Mouse (Mus musculus) limb, embryonic 14.5 days (tissue): ENCODE results near the gene Plekha7. TPM values are rescaled to one million over a fixed set of nuclear protein-coding genes. Genes with fewer than 3 reads are reported as not detected.

Experiments
- ATAC-seq: fragments of 200-750 bp; cut with Nextera tagmentation; 2 replicates; pipeline ENCODE4 v1.8.0; 2017; ENCODE audit warnings: low read depth, moderate number of reproducible peaks, moderate TSS enrichment; ENCODE audit not compliant: low FRiP score
- DNase-seq: peaks from one replicate; pipeline ENCODE4 v3.0.0-alpha.2; 2015; ENCODE audit warnings: low spot score
- H3K27ac ChIP-seq: fragments of 300-500 bp; sonication (generic); replicated peaks from 2 replicates; pipeline ENCODE4 v1.5.1; 2014; ENCODE audit warnings: low read depth, mild to moderate bottlenecking, low read length, moderate library complexity, mixed read lengths
- H3K27me3 ChIP-seq: fragments of 300-500 bp; sonication (generic); 2 replicates; pipeline ENCODE4 v1.6.1; 2014; ENCODE audit warnings: low read length, mixed read lengths; ENCODE audit not compliant: control insufficient read depth, insufficient read depth
- H3K36me3 ChIP-seq: fragments of 300-500 bp; sonication (generic); 2 replicates; pipeline ENCODE4 v1.6.1; 2014; ENCODE audit warnings: mild to moderate bottlenecking, low read length, moderate library complexity, mixed read lengths; ENCODE audit not compliant: control insufficient read depth, insufficient read depth
- H3K4me1 ChIP-seq: fragments of 300-500 bp; sonication (generic); 2 replicates; pipeline ENCODE4 v1.6.1; 2014; ENCODE audit warnings: antibody characterized with exemption, low read length, mixed read lengths; ENCODE audit not compliant: control insufficient read depth, insufficient read depth
- H3K4me2 ChIP-seq: fragments of 300-500 bp; sonication (generic); replicated peaks from 2 replicates; pipeline ENCODE4 v1.6.1; 2014; ENCODE audit warnings: low read depth, mild to moderate bottlenecking, low read length, moderate library complexity; ENCODE audit not compliant: severe bottlenecking
- H3K4me3 ChIP-seq: fragments of 300-500 bp; sonication (generic); replicated peaks from 2 replicates; pipeline ENCODE4 v1.5.1; 2014; ENCODE audit warnings: low read length
- H3K9ac ChIP-seq: fragments of 300-500 bp; sonication (generic); 2 replicates; pipeline ENCODE4 v1.6.1; 2014; ENCODE audit warnings: mild to moderate bottlenecking, low read depth, low read length, moderate library complexity; ENCODE audit not compliant: severe bottlenecking
- H3K9me3 ChIP-seq: fragments of 300-500 bp; sonication (generic); 2 replicates; pipeline ENCODE4 v1.6.1; 2016; ENCODE audit warnings: low read length; ENCODE audit not compliant: control insufficient read depth
- POLR2A ChIP-seq: fragments of 200-500 bp; IDR thresholded peaks from 2 replicates; pipeline ENCODE4 v1.8.0; 2012; ENCODE audit warnings: inconsistent platforms, mild to moderate bottlenecking, moderate library complexity, borderline replicate concordance; ENCODE audit not compliant: insufficient read depth, insufficient read length; ENCODE audit errors: extremely low read depth
- WGBS: fragments of 180-500 bp; shearing (Covaris S2); extraction: QIAGEN DNeasy Blood & Tissue Kit; methylation state at CpG from one replicate; pipeline ENCODE4 v1.1.7; 2014; 5-methylcytosine and 5-hydroxymethylcytosine counted together
- polyA plus RNA-seq, 2 experiments: library from polyadenylated mRNA; depleted of rRNA in 1 of 2; stranded (reverse) in 1 of 2; unstranded in 1 of 2; fragments of >200 nt; fragmentation: Nextera tagmentation in 1 of 2; extraction: Ambion mirVana in 1 of 2; gene quantifications; 2 replicates each; pipeline versions ENCODE4 v1.2.1 to v1.2.3; 2012 to 2014

The Plekha7 gene
- polyA plus RNA-seq, 2 experiments, result 9.9 to 14.3 TPM

DNA sequence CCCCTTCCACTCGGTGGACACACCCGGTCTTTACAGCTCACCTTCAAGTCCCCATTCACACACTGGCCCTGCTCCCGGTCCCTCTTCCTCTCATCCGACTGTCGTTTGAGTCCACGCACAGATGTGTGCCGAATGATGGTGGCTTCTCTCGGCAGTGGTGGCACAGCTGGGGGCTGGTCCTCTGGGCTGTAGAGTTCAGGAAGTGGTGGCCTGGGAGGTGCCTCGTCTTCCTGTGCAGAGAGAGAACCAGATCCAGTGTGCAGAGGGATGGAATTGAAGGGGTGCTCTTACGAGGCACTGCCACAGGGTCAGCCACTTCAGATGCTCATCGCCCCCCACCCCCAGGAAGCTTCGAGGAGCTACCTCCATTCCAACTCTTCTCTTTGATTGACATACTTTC, 171.0 kb downstream of the Plekha7 start:
- H3K36me3 ChIP-seq, result no peaks in the 10 kb centered on the region

GRCm38 (mm10) chr7:116134413-116135292, 173.5 kb downstream of the Plekha7 start:
- WGBS, result 79% methylated on average over 31 of the region's 31 CpGs

More for the DNA sequence above, 171.0 kb downstream of the Plekha7 start:
- WGBS, result 82% methylated on average over 12 of the region's 12 CpGs
- Histone ChIP-seq H3K9ac (no peak overlapping the region), H3K4me3 (no peak overlapping the region), H3K4me1 (no peaks in the 10 kb centered on the region), H3K4me2 (no peak overlapping the region), H3K27ac (no peak overlapping the region), H3K27me3 (no peaks in the 10 kb centered on the region), H3K9me3 (no peaks in the 10 kb centered on the region)
- no peak for TF ChIP-seq POLR2A
- DNase-seq (no peak), ATAC-seq (no peak)

GRCm38 (mm10) chr7:116132078-116132477, 176.1 kb downstream of the Plekha7 start:
- no peak overlapping the region for H3K27ac ChIP-seq

More at GRCm38 (mm10) chr7:116134413-116135292, 173.5 kb downstream of the Plekha7 start:
- Histone ChIP-seq H3K4me2 (no peak overlapping the region), H3K9me3 (no peaks in the 10 kb centered on the region), H3K27ac (no peak overlapping the region), H3K4me3 (no peak overlapping the region), H3K36me3 (no peaks in the 10 kb centered on the region), H3K27me3 (no peaks in the 10 kb centered on the region), H3K9ac (no peak overlapping the region), H3K4me1 (no peaks in the 10 kb centered on the region)
- TF ChIP-seq POLR2A, result no peak
- ATAC-seq (no peak), DNase-seq (no peak)

DNA sequence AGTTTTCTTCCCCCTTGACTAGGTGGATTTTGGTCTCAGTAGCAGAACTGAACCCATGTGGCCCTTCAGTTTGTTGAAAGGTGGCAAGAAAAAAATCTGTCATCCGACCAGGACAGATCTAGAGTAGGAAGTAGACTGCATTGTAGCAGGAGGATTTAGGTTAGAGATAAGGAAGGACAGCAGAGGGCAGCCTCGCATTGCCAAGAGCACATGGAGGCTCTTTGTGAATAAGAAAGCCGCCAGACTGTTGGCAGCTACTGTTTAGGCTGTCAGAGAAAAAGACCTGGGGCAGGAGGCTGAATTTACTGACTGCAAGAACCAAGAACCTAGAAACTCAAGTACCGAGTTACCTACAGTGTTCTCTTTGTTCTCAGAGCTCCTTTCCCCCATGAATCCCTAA, 176.8 kb downstream of the Plekha7 start:
- no peaks in the 10 kb centered on the region for H3K27me3 ChIP-seq
- peak; percentile 8 for DNase-seq
- no peak overlapping the region for H3K4me2 ChIP-seq
- ATAC-seq, result no peak
- H3K9ac ChIP-seq, result no peak overlapping the region
- H3K27ac ChIP-seq, result no peak overlapping the region
- no peaks in the 10 kb centered on the region for H3K36me3 ChIP-seq
- H3K4me1 ChIP-seq, result no peaks in the 10 kb centered on the region
- H3K4me3 ChIP-seq, result no peak overlapping the region
- no peak for TF ChIP-seq POLR2A
- WGBS, result 22% methylated on average over 4 of the region's 4 CpGs
- H3K9me3 ChIP-seq, result no peaks in the 10 kb centered on the region

More at GRCm38 (mm10) chr7:116132078-116132477, 176.1 kb downstream of the Plekha7 start:
- H3K4me1 ChIP-seq, result no peaks in the 10 kb centered on the region
- DNase-seq (peak; percentile 74), ATAC-seq (0 out of 2 replicates have a peak, but pooled peaks have one; percentile 20)
- H3K9me3 ChIP-seq, result no peaks in the 10 kb centered on the region
- no peak overlapping the region for H3K4me2 ChIP-seq
- H3K9ac ChIP-seq, result no peak overlapping the region
- H3K36me3 ChIP-seq, result no peaks in the 10 kb centered on the region
- no peaks in the 10 kb centered on the region for H3K27me3 ChIP-seq
- 8% methylated on average over 5 of the region's 5 CpGs for WGBS
- no peak for TF ChIP-seq POLR2A
- no peak overlapping the region for H3K4me3 ChIP-seq

DNA sequence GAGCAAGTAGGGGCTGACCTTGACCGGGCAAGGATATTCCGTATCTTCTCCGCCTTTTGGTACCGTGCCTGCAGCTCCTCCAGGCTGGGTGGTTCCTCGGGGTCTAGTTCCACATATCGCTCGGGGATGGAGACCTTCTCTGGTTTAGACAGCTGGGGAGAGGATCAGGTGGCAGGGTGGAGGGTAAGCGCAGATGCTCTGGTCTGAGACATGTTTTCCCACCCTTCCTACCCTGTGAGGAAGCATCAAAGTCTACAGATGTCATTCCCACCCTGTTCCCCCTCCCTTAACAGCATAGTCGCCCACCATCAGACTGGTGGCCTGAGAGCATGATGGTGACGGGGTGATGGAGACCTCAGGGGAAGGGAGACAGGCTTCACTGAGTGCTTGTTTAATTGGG, 178.8 kb downstream of the Plekha7 start:
- no peak for DNase-seq
- 82% methylated on average over 10 of the region's 10 CpGs for WGBS
- no peaks in the 10 kb centered on the region for H3K27me3 ChIP-seq
- no peak overlapping the region for H3K27ac ChIP-seq
- no peaks in the 10 kb centered on the region for H3K36me3 ChIP-seq
- no peak overlapping the region for H3K4me3 ChIP-seq
- no peak overlapping the region for H3K4me2 ChIP-seq
- no peak overlapping the region for H3K9ac ChIP-seq
- H3K9me3 ChIP-seq, result no peaks in the 10 kb centered on the region
- ATAC-seq, result no peak
- TF ChIP-seq POLR2A, result no peak
- H3K4me1 ChIP-seq, result peaks cover 7% of the 10 kb centered on the region
